Mouse (Mus musculus) bone marrow macrophage, adult 2 months (primary cell): ENCODE data around the gene Aldh3b3.

Experiments used
- CTCF ChIP-seq: IDR thresholded peaks from 2 replicates; pipeline ENCODE4 v1.5.1; 2012; ENCODE audit warnings: low read depth, mild to moderate bottlenecking, low read length, moderate library complexity
- POLR2A ChIP-seq: IDR thresholded peaks from 2 replicates; pipeline ENCODE4 v1.6.1; 2012; ENCODE audit warnings: mild to moderate bottlenecking, low read depth, low read length, borderline replicate concordance

GRCm38 (mm10) chr19:3959030-3959429 is 585 bp downstream of the Aldh3b3 start:
- TF ChIP-seq POLR2A (no peak), CTCF (no peak)
